Mouse (Mus musculus) cerebellum, adult 11-12 months (tissue): ENCODE results near the gene Meaf6.

Experiments used
- DNase-seq: peaks from one replicate; pipeline ENCODE4 v3.0.0; 2022

The Meaf6 gene

GRCm38 (mm10) chr4:125145213-125145612 is 60.3 kb downstream of the Meaf6 start:
- no peak for DNase-seq

- DNase-seq: no peak
These were observed 63.0 kb downstream of the Meaf6 start for GRCm38 (mm10) chr4:125147970-125148369.

- DNase-seq: no peak
These were observed 64.5 kb downstream of the Meaf6 start for GRCm38 (mm10) chr4:125149460-125149859.

- no peak for DNase-seq
These were observed 67.5 kb downstream of the Meaf6 start for GRCm38 (mm10) chr4:125152469-125152868.

GRCm38 (mm10) chr4:125153659-125154241 is 68.8 kb downstream of the Meaf6 start:
- DNase-seq: no peak

- no peak for DNase-seq
These were observed 70.7 kb downstream of the Meaf6 start for GRCm38 (mm10) chr4:125155646-125156045.

GRCm38 (mm10) chr4:125157322-125157721 is 72.4 kb downstream of the Meaf6 start:
- DNase-seq: no peak

- no peak for DNase-seq
These were observed 73.1 kb downstream of the Meaf6 start for GRCm38 (mm10) chr4:125158081-125158480.

GRCm38 (mm10) chr4:125158581-125159317 is 73.8 kb downstream of the Meaf6 start:
- peak; percentile 74 for DNase-seq

GRCm38 (mm10) chr4:125160320-125160950 is 75.5 kb downstream of the Meaf6 start:
- DNase-seq: peak; percentile 87

- DNase-seq: no peak
These were observed 76.0 kb downstream of the Meaf6 start for GRCm38 (mm10) chr4:125160951-125161331.

- no peak for DNase-seq
These were observed 76.5 kb downstream of the Meaf6 start for GRCm38 (mm10) chr4:125161392-125161791.

- no peak for DNase-seq
These were observed 77.8 kb downstream of the Meaf6 start for GRCm38 (mm10) chr4:125162701-125163100.
